Mouse (Mus musculus) 3134 (cell line): ENCODE measurements at regions not wholly inside any gene's neighbourhood (a gene's known extent, or its start where the extent isn't known, plus 50 kb on each side); places are given as distances from the start of the nearest gene placed in this dataset.

Experiments used
- DNase-seq: peaks from one replicate; pipeline ENCODE4 v3.0.0-alpha.2; 2011; ENCODE audit warnings: low spot score; ENCODE audit not compliant: insufficient read length; ENCODE audit errors: extremely low read depth

DNA sequence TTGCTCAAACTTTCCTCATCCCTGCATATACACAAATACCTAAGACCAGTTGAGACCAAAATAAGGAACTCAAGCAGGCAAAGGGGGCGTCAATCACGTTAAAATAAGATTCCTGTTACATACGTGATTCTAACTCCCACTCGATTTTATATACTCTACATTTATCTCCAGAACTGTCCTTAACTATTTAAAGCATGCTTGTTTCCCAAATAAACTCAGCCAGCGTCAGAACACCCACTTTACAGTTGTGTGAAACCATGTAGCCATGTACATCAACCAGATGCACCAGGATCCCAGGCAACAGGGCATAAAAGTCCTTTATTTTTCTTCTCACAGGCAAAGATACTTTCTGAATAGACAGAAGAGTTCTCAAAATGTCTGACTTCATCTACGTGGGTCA lies 61.5 kb downstream of the Ccna1 start:
- no peak for DNase-seq

DNA sequence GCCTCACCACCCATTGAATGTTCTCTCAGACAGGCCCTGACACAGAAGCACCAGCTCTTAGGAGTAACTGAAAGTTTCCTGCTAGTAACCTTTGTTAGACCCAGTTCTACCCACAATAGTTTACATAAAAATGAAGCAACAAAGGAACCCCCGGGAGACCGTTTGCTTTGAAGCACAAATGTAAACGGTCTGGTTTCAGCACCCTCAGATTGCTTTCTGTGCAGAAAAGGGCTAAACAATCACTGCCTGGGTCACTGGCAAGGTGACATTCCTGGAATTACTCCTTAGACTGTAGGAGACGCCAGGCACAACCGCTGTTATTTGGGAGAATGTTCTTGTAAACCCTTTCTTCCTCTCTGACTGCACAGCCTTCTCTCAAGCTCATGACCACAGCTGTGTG lies 65.2 kb downstream of the Ccna1 start:
- no peak for DNase-seq

DNA sequence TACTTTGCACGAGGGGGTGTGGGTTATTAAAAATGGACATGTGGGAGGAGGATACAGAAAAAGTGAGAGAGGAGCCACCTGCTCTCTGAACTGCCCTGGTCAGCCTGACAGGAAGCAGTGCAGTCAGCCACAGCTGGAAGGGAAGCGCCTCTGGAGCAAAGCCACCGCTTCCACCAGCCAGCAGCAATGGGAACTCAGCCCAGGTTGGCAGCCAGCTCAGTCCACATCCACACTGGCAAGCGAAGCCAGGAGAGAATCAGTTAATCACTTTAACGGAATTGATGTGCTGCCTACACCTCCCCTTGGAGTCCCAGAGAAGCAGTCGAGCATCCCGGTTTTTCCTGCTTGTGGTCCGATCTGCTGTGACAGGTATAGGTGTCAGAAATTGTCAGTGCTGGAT lies 65.9 kb downstream of the Ccna1 start:
- DNase-seq = peak; percentile 60

- no peak for DNase-seq
Measured at GRCm38 (mm10) chr3:54981488-54981887, 65.8 kb upstream of the Sertm1 start.

DNA sequence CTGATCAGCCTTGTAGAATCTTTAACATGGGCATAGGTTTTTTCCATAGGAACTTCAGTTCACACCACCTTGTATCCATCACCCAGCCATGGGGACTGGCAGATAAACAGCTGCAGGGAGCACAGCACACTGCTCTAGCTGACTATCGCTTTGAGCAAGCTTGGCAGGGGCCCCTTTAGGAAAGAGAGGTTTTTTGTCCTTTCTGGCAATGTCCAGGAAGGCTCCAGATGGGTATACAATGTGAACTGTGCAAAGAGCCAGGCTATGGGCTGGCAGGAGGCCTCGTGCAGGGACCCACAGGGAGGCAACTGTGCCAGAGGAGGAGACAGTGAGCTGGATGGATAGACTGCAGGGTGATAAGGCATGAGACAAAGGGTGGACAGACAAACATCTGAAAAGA lies 64.6 kb upstream of the Sertm1 start:
- no peak for DNase-seq

- DNase-seq = no peak
Measured at GRCm38 (mm10) chr3:54965512-54965911, 49.8 kb upstream of the Sertm1 start.
